Mouse (Mus musculus) WW6 (cell line): ENCODE measurements at regions not wholly inside any gene's neighbourhood (a gene's known extent, or its start where the extent isn't known, plus 50 kb on each side); places are given as distances from the start of the nearest gene placed in this dataset.

Experiments
- DNase-seq: peaks from one replicate; pipeline ENCODE4 v3.0.0-alpha.2; 2013; ENCODE audit warnings: low read depth, low spot score

GRCm38 (mm10) chr10:66909905-66910681 is 185.8 kb upstream of the Jmjd1c start:
- DNase-seq: no peak

- no peak for DNase-seq
Measured at GRCm38 (mm10) chr10:66911261-66911911, 184.5 kb upstream of the Jmjd1c start.

DNA sequence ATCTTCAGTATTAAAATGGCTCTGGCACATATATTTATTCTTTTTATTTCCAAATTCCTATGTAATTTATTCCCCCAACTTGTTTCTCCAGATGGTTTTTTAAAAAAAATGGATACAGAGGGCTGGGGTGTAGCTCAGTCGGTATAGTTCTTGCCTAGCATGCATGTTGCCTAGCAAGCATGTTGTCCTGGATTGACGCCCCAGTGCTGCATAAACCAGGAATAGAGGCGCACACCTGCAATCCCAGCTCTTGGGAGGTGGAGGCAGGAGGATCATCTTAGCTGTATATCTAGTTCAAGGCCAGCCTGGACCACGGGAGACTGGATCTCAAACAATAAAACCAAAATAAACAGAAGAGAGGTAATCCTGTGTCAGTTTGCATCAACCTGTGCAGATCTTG is 183.5 kb upstream of the Jmjd1c start:
- DNase-seq: no peak

DNA sequence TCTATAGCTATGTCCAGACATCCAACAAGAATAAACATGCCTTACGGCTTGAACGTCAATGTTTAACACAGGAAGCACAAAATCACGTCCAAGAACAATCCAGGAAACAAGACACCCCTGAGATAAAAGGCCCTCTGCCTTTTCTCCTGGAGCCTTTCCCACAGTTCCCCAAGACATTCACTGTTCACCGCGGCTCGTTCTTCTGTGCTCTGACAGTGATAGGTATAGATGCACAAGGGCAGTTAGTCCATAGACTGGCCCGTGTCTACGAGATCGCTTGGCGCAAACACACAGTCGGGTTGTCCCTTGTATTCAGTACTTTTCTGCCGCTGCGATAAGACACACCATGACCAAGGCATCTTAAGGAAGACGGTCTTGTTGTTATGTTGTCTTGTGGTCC is 182.7 kb upstream of the Jmjd1c start:
- DNase-seq: no peak

- DNase-seq: peak; percentile 89
Measured at GRCm38 (mm10) chr10:66913627-66914026, 182.3 kb upstream of the Jmjd1c start.

DNA sequence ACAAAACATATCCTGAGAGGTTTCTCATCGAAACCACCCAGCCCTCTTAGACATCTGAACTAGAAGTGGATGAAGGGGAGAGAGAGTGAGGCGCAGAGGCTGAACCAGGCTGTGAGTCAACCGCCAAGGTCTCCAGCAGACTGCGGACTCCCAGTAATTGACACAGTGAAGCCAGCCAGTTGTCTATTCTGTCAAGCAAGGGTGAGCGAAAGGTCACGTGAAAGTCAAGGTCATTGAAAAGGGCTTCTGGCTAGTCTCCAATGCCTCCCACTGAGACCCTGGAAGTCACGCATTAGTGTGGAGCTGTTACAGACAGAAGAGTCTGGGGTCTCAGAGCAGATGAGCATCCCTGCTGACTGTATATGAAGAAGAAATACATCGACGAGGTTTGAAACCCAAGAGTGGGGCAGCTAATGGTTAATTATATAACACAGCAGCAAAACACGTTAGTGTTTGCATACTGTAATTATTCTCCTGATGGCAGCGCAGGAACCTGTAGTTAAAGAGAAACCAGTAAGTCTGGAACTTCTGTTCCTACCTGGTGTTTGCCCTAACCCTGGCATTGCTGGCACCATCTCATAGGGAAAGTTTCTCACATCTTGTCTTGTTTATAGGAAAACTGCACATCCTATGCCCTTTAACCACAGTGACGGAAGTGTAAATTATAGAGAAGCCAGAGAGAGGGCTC is 181.5 kb upstream of the Jmjd1c start:
- DNase-seq: no peak

- DNase-seq: no peak
Measured at GRCm38 (mm10) chr10:66915801-66916200, 180.1 kb upstream of the Jmjd1c start.

DNA sequence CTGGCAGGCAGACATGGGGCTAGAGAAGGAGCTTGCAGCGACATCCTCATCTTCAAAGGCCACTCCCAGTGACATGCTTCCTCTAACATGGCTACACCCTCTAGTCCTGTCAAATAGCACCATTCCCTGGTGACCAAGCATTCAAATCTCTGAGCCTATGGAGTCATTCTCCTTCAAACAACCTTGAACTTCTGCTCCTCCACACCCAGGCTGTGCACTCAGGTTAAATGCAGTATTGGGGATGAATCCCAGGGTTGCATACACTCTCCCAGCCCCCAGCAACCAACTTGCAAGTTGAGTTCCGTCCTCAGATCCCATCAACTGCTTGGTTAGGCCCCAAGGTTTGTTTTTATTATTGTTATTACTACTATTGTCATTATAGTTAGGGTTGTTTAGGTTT is 178.2 kb upstream of the Jmjd1c start:
- DNase-seq: peak; percentile 85

DNA sequence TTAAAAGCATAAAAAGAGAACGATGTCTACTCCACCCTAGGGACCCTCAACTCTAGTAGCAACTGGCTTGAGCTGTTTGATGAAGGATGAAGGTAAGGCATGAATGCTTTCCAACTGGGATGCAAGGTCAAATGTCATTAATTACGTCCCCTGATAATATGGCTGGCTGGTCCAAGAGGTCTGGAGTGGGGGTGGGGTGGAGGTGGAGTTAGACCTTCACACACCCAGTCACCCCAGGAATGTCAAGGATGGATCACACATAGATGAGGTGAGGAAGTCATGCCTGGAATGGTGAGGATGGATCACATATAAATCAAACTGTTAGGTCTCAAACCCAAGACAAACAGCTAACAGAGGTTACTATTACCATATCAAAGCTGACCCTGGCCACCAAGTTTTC is 177.2 kb upstream of the Jmjd1c start:
- no peak for DNase-seq

- peak; percentile 80 for DNase-seq
Measured at GRCm38 (mm10) chr10:66919953-66920760, 175.8 kb upstream of the Jmjd1c start.

GRCm38 (mm10) chr10:66920761-66921684 is 174.9 kb upstream of the Jmjd1c start:
- peak; percentile 69 for DNase-seq

DNA sequence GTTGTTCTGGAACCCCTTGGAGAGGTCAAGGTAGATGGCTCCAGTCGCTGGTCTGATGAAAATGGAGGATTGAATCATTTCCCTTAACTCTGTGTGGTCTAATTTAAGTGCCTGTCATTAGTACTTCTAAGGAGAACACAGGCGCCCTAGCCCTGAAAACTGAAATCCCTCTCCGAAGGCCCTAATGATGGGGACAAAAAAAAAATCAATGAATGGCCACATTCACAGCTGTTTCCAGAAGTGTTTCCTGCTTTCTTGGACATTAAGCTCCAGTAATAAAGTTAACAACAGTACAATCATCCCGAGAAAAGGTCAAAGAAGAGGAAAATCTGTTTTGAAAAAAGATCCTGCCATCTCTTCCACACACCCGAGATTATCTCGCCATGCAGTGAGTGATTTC is 174.1 kb upstream of the Jmjd1c start:
- DNase-seq: no peak

DNA sequence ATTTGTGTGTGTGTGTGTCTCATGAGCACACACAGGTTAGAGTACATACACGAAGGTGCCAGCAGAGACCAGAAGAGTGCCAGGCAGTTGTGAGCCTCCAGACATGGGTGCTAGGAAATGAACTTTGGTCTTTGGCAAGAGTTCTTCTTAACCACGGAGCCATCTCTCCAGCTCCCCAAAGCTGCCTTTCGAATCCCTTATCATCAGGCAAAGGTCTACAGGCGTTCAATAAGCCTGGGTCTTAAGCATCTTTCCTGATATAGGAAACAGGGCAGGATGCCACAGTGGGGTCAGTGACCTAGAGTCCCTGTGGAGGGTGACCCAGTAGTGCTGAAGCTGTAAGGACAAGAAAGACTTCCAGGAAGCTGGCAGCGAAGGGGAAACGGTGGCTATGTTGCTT is 173.6 kb upstream of the Jmjd1c start:
- DNase-seq: no peak

GRCm38 (mm10) chr10:66923947-66924346 is 172.0 kb upstream of the Jmjd1c start:
- DNase-seq: no peak

- no peak for DNase-seq
Measured at GRCm38 (mm10) chr10:66924418-66924817, 171.5 kb upstream of the Jmjd1c start.

- no peak for DNase-seq
Measured at GRCm38 (mm10) chr10:66925553-66926127, 170.3 kb upstream of the Jmjd1c start.

GRCm38 (mm10) chr10:66927651-66928050 is 168.3 kb upstream of the Jmjd1c start:
- DNase-seq: no peak

- DNase-seq: no peak
Measured at GRCm38 (mm10) chr10:66928211-66928990, 167.5 kb upstream of the Jmjd1c start.

DNA sequence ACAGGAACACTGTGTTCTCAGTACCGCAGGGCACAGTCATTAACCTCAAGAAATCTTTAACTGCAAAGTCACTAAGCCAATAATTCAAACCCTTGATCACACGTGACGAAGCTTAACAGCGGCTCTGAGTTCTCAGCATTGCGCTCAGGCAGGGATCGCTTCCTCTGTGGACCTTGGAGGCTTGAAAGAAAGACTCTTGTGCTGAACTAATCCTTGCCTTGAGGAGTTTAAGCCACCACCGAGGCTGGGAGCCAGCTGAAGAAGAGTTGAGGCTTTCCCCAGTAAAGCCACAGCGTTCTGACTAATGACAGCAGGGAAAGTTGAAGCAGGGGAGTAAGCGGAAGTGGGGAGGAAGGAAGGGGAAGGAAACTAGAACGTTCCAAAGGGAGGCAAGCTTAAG is 165.4 kb upstream of the Jmjd1c start:
- DNase-seq: no peak

DNA sequence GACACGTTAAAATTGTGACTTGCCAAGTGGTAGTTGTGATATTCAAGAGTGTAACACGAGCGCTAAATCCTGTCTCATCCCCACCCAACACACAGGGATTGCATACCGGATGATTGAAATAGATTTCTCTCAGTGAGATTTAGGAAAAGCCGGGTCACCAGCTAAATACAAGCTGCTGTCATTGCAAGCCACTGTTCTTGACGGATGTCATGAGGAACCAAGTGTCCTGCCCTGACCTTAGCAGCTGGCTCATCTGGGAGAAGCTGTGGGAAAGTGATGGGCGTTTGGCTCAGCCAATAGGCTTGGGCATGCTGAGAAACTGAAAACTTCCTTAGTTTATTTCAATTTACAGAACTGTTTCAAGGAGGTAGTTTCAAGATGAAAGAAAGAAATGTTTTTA is 164.4 kb upstream of the Jmjd1c start:
- no peak for DNase-seq
